Mouse (Mus musculus): Measurements from ENCODE around the gene Lrrc8d.
"Not testable (repeated sequence)": the region's sequence is repeated elsewhere in the genome, so short reads cannot be mapped to it uniquely, and the experiment has no call there.

Gene Lrrc8d

GRCm38 (mm10) chr5:105685780-105686305 is 13.9 kb upstream of the Lrrc8d start:
- not testable (repeated sequence) for DNase-seq (ENCODE audit: low spot score)

- no peak for DNase-seq (ENCODE audit: low spot score)
Observed at GRCm38 (mm10) chr5:105686331-105686995, 13.3 kb upstream of the Lrrc8d start.

GRCm38 (mm10) chr5:105690502-105691454 is 9.0 kb upstream of the Lrrc8d start:
- DNase-seq (ENCODE audit: low spot score): no peak

- DNase-seq (ENCODE audit: low spot score): no peak
Observed at GRCm38 (mm10) chr5:105691645-105692044, 8.1 kb upstream of the Lrrc8d start.

- DNase-seq (ENCODE audit: low spot score): no peak
Observed at GRCm38 (mm10) chr5:105694339-105694930, 5.3 kb upstream of the Lrrc8d start.

- no peak for DNase-seq (ENCODE audit: low spot score)
Observed at GRCm38 (mm10) chr5:105696049-105696448, 3.7 kb upstream of the Lrrc8d start.

GRCm38 (mm10) chr5:105697886-105698285 is 1.9 kb upstream of the Lrrc8d start:
- no peak for DNase-seq (ENCODE audit: low spot score)

GRCm38 (mm10) chr5:105698694-105699093 is 1.1 kb upstream of the Lrrc8d start:
- no peak for DNase-seq (ENCODE audit: low spot score)

- peak; percentile 81 for DNase-seq (ENCODE audit: low spot score)
Observed at GRCm38 (mm10) chr5:105700070-105700851, 492 bp downstream of the Lrrc8d start.

- DNase-seq (ENCODE audit: low spot score): no peak
Observed at GRCm38 (mm10) chr5:105701326-105701725, 1.6 kb downstream of the Lrrc8d start.

- peak; percentile 53 for DNase-seq (ENCODE audit: low spot score)
Observed at GRCm38 (mm10) chr5:105701844-105702243, 2.1 kb downstream of the Lrrc8d start.

GRCm38 (mm10) chr5:105702580-105703285 is 3.0 kb downstream of the Lrrc8d start:
- peak; percentile 84 for DNase-seq (ENCODE audit: low spot score)

- no peak for DNase-seq (ENCODE audit: low spot score)
Observed at GRCm38 (mm10) chr5:105703286-105703655, 3.5 kb downstream of the Lrrc8d start.

- peak; percentile 21 for DNase-seq (ENCODE audit: low spot score)
Observed at GRCm38 (mm10) chr5:105704573-105704972, 4.8 kb downstream of the Lrrc8d start.

- no peak for DNase-seq (ENCODE audit: low spot score)
Observed at GRCm38 (mm10) chr5:105706635-105707034, 6.9 kb downstream of the Lrrc8d start.

- no peak for DNase-seq (ENCODE audit: low spot score)
Observed at GRCm38 (mm10) chr5:105708276-105708675, 8.5 kb downstream of the Lrrc8d start.

GRCm38 (mm10) chr5:105710473-105710872 is 10.7 kb downstream of the Lrrc8d start:
- no peak for DNase-seq (ENCODE audit: low spot score)

GRCm38 (mm10) chr5:105714446-105714845 is 14.7 kb downstream of the Lrrc8d start:
- DNase-seq (ENCODE audit: low spot score): no peak

GRCm38 (mm10) chr5:105715095-105715494 is 15.3 kb downstream of the Lrrc8d start:
- no peak for DNase-seq (ENCODE audit: low spot score)

GRCm38 (mm10) chr5:105715531-105716124 is 15.9 kb downstream of the Lrrc8d start:
- DNase-seq (ENCODE audit: low spot score): no peak

GRCm38 (mm10) chr5:105717294-105717693 is 17.5 kb downstream of the Lrrc8d start:
- no peak for DNase-seq (ENCODE audit: low spot score)
